17 mouse cellular contexts compared by ENCODE assay signal in the genomic region with DNA sequence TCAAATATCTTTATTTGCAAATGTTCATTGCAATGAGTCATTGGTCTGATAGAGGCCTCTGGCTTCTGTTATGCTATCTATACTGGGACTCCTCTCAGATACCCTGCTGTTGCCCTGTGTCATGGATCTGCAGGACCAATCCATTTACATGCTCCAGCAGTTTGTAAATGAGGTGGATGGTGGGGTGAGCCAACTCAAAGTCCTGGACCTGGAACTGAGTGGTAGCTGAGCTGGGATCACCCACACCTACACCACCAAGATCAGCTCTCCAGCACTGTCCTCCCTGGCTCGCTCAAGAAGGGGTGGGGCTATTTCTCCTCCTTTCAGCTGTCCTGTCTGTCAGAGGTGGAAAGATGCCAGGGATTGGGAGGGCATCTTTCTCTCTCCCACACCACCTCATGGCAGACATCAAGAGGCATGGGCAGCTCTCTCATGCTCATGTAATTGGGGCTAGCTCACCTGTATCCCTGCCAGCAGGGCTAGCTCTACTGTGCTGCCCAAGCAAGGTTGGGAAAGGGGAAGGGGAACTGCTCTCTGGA. TPM values are rescaled to one million over a fixed set of nuclear protein-coding genes. Genes with fewer than 3 reads are reported as not detected.
"Had no signal": no experiment of that assay in that cellular context is flagged by ENCODE, and none has a peak within 500 bp of the region (broad histone marks: within the 10 kb centered on the region; RNA-seq: fewer than 3 reads in every experiment).

No protein-coding gene starts in this region.

- DNase-seq: kidney, adult 2 months; kidney, postnatal 25 days; liver, embryonic 13.5 days; lung, adult 2 months; lung, postnatal 14 days; lung, postnatal 4 days; thymus, adult 2 months; thymus, postnatal 14 days; thymus, postnatal 4 days had no signal

RNA-seq across cellular contexts. Expression of a gene that starts 4.0 kb away (rescaled TPM):
- total RNA-seq: layer of hippocampus, adult 2 months; layer of hippocampus, postnatal 14 days; left cerebral cortex, adult 8-10 months; left cerebral cortex, postnatal 25 days; liver, adult 2 months; megakaryocyte progenitor cell, adult 5-6 weeks; megakaryocyte-erythroid progenitor cell, adult 5-6 weeks; monocyte, adult 5-6 weeks had no signal

RNA-seq across cellular contexts. Expression of a gene that starts 9.2 kb away (rescaled TPM):
- total RNA-seq: layer of hippocampus, adult 2 months; layer of hippocampus, postnatal 14 days; left cerebral cortex, adult 8-10 months; left cerebral cortex, postnatal 25 days; liver, adult 2 months; megakaryocyte progenitor cell, adult 5-6 weeks; megakaryocyte-erythroid progenitor cell, adult 5-6 weeks; monocyte, adult 5-6 weeks had no signal

RNA-seq across cellular contexts. Expression of a gene that starts 31.6 kb away (rescaled TPM):
- total RNA-seq: layer of hippocampus, adult 2 months; layer of hippocampus, postnatal 14 days; left cerebral cortex, adult 8-10 months; left cerebral cortex, postnatal 25 days; liver, adult 2 months; megakaryocyte progenitor cell, adult 5-6 weeks; megakaryocyte-erythroid progenitor cell, adult 5-6 weeks; monocyte, adult 5-6 weeks had no signal

RNA-seq across cellular contexts. Expression of a gene that starts 46.3 kb away (rescaled TPM):
- total RNA-seq: layer of hippocampus, adult 2 months; layer of hippocampus, postnatal 14 days; left cerebral cortex, adult 8-10 months; left cerebral cortex, postnatal 25 days; liver, adult 2 months; megakaryocyte progenitor cell, adult 5-6 weeks; megakaryocyte-erythroid progenitor cell, adult 5-6 weeks; monocyte, adult 5-6 weeks had no signal
